Mouse (Mus musculus): ENCODE data around the gene Pelo. TPM values are rescaled to one million over a fixed set of nuclear protein-coding genes. Genes with fewer than 3 reads are reported as not detected.

Pelo gene
- polyA plus RNA-seq, 1 experiment from 2014 or later: 5.3 TPM

- H3K4me1 ChIP-seq: no peaks in the 10 kb centered on the region
- H3K4me2 ChIP-seq: no peak overlapping the region
- H3K27ac ChIP-seq: no peak overlapping the region
- no peak for ATAC-seq (ENCODE audit: insufficient number of reproducible peaks, low FRiP score, low TSS enrichment, low read depth)
- H3K9me3 ChIP-seq: no peaks in the 10 kb centered on the region
- no peaks in the 10 kb centered on the region for H3K27me3 ChIP-seq
- no peak overlapping the region for H3K9ac ChIP-seq
- 90% methylated on average over 1 of the region's 1 CpGs for WGBS
- no peak overlapping the region for H3K4me3 ChIP-seq
- H3K36me3 ChIP-seq: no peaks in the 10 kb centered on the region
Measured at GRCm38 (mm10) chr13:115067968-115068330, 22.0 kb downstream of the Pelo start.

GRCm38 (mm10) chr13:115067324-115067967 is 22.5 kb downstream of the Pelo start:
- H3K4me2 ChIP-seq: no peak overlapping the region
- H3K27me3 ChIP-seq: no peaks in the 10 kb centered on the region
- no peak for ATAC-seq (ENCODE audit: insufficient number of reproducible peaks, low FRiP score, low TSS enrichment, low read depth)
- WGBS: 83% methylated on average over 4 of the region's 4 CpGs
- H3K36me3 ChIP-seq: no peaks in the 10 kb centered on the region
- H3K9me3 ChIP-seq: no peaks in the 10 kb centered on the region
- H3K4me3 ChIP-seq: no peak overlapping the region
- no peak overlapping the region for H3K27ac ChIP-seq
- no peaks in the 10 kb centered on the region for H3K4me1 ChIP-seq
- no peak overlapping the region for H3K9ac ChIP-seq

GRCm38 (mm10) chr13:115057555-115057954 is 32.4 kb downstream of the Pelo start:
- 80% methylated on average over 5 of the region's 5 CpGs for WGBS
- Histone ChIP-seq H3K4me1 (no peaks in the 10 kb centered on the region), H3K9me3 (no peaks in the 10 kb centered on the region), H3K9ac (no peak overlapping the region), H3K27me3 (no peaks in the 10 kb centered on the region), H3K4me3 (no peak overlapping the region), H3K4me2 (no peak overlapping the region), H3K36me3 (no peaks in the 10 kb centered on the region), H3K27ac (no peak overlapping the region)
- no peak for ATAC-seq (ENCODE audit: insufficient number of reproducible peaks, low FRiP score, low TSS enrichment, low read depth)

GRCm38 (mm10) chr13:115054783-115055182 is 35.2 kb downstream of the Pelo start:
- no peak for ATAC-seq (ENCODE audit: insufficient number of reproducible peaks, low FRiP score, low TSS enrichment, low read depth)
- no peaks in the 10 kb centered on the region for H3K27me3 ChIP-seq
- H3K9ac ChIP-seq: no peak overlapping the region
- no peak overlapping the region for H3K4me3 ChIP-seq
- H3K27ac ChIP-seq: no peak overlapping the region
- no peaks in the 10 kb centered on the region for H3K36me3 ChIP-seq
- no peaks in the 10 kb centered on the region for H3K4me1 ChIP-seq
- no peaks in the 10 kb centered on the region for H3K9me3 ChIP-seq
- no peak overlapping the region for H3K4me2 ChIP-seq
- WGBS: 40% methylated on average over 9 of the region's 9 CpGs

GRCm38 (mm10) chr13:115052568-115052967 is 37.4 kb downstream of the Pelo start:
- Histone ChIP-seq H3K27me3 (no peaks in the 10 kb centered on the region), H3K9ac (no peak overlapping the region), H3K4me2 (peak overlapping the region; percentile 25), H3K4me1 (no peaks in the 10 kb centered on the region), H3K36me3 (no peaks in the 10 kb centered on the region), H3K9me3 (no peaks in the 10 kb centered on the region), H3K27ac (no peak overlapping the region), H3K4me3 (peak overlapping the region; percentile 17; the same call in 1 of the 2 replicates)
- 59% methylated on average over 7 of the region's 7 CpGs for WGBS
- no peak for ATAC-seq (ENCODE audit: insufficient number of reproducible peaks, low FRiP score, low TSS enrichment, low read depth)

- Histone ChIP-seq H3K4me1 (no peaks in the 10 kb centered on the region), H3K4me2 (no peak overlapping the region), H3K4me3 (no peak overlapping the region), H3K9me3 (no peaks in the 10 kb centered on the region), H3K27ac (no peak overlapping the region), H3K36me3 (no peaks in the 10 kb centered on the region), H3K27me3 (no peaks in the 10 kb centered on the region), H3K9ac (no peak overlapping the region)
- no peak for ATAC-seq (ENCODE audit: insufficient number of reproducible peaks, low FRiP score, low TSS enrichment, low read depth)
- WGBS: 81% methylated on average over 13 of the region's 13 CpGs
Measured at GRCm38 (mm10) chr13:115050660-115051559, 39.1 kb downstream of the Pelo start.

DNA sequence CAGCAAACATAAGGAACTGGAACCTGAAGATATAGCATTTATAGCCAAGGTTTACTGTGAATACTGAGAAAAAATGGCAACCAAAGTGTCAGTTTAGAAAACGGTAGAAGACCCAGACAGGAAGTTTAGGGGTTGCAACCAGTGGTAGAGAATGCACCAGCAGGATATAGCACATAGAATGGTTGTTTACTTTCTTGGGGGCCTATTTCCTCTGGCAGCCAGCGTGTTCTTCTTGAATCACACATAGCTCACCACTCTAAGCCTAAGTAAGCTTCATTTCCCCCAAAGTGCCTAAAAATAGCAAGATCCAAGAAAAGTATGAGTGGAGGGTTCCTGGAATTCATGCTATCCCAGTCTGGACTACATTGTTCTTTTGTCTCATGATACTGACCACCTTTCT is 47.3 kb downstream of the Pelo start:
- H3K36me3 ChIP-seq: no peaks in the 10 kb centered on the region
- no peaks in the 10 kb centered on the region for H3K4me1 ChIP-seq
- no peak for ATAC-seq (ENCODE audit: insufficient number of reproducible peaks, low FRiP score, low TSS enrichment, low read depth)
- no peak overlapping the region for H3K9ac ChIP-seq
- H3K4me2 ChIP-seq: no peak overlapping the region
- 56% methylated on average over 2 of the region's 2 CpGs for WGBS
- no peak overlapping the region for H3K27ac ChIP-seq
- H3K4me3 ChIP-seq: no peak overlapping the region
- H3K27me3 ChIP-seq: no peaks in the 10 kb centered on the region
- H3K9me3 ChIP-seq: no peaks in the 10 kb centered on the region

Other genes with a start within 250 kb of the Pelo start
- gene Itga2, start 158.1 kb downstream of the Pelo start, polyA plus RNA-seq (2015; fragmentation: Nextera tagmentation; extraction: Ambion mirVana): 3.7 and 6.5 TPM in 2 replicates
- 5.1 and 6.3 TPM in 2 replicates for gene Gm49395, start 11.7 kb upstream of the Pelo start, polyA plus RNA-seq (2015; fragmentation: Nextera tagmentation; extraction: Ambion mirVana)
- gene Itga1, start 11.8 kb upstream of the Pelo start, polyA plus RNA-seq (2015; fragmentation: Nextera tagmentation; extraction: Ambion mirVana): 11.4 and 12.6 TPM in 2 replicates

All from limb, embryonic 15.5 days (tissue).